Mouse (Mus musculus): ENCODE results near the gene Tspan10. TPM values are rescaled to one million over a fixed set of nuclear protein-coding genes. Genes with fewer than 3 reads are reported as not detected.

Tspan10 gene
- polyA plus RNA-seq (2014; fragmentation: Illumina TruSeq; extraction: RNeasy Lipid Tissue Mini Kit (QIAGEN cat#74804); ENCODE audit: low read depth, low replicate concordance) = not detected

DNA sequence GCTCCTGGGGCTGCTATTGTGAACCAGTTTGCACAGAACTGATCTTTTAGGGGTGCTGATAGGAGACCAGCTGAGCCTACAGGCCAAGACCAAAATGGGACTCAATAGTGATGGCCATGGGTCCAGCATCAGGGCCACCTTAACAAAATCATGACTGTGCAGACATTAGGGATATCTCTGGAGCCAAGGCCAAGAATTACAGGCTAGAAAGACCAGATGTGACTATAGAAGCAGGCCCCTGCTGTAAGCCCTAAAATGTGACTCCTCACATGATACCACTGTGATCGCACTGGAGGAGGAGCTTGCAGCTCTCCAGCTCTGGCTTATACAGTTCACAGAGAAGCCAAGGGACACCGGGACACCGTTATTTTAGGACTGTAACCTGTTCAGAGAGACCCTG is at the start of gene Tspan10:
Tspan10 (plus strand) TSS at position 301 of the 400 bp plus-strand sequence.

DNA sequence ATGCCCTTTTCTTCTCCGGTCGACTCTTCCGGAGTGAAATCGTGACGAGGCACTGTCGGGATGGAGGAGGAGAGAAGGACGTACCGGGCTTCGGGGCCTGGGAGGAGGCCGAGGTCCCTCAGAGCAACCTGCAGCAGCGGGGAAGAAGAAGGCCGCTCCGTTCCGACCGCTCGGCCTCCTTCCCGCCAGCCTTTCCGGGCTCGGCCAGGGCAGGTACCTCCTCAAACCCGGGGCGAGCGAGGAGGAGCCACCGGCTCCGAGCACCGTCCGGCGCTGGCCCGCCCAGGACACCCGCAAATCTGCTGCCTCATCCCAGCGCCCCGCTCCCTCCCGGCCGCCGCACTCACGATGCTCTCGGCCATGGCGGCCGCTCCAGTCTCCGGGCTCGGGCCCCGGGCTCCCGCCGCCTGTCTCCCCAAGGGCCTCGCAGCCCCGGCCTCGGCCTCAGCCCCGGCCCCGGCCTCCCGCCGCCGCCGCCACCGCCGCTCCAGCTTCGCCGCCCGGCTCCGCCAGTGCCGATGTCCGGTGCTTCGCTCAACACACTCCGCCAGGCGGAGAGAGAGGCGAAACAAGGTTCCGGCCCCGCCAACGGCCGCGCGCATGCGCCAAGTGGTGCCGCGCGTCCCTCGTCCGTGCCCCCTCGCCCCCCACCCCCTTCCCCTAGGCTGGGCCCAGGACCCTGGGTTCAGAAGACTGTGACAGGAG is 5.1 kb upstream of the Tspan10 start, which contains the start of gene Nploc4:
Nploc4 (minus strand) TSS at position 557 of the 705 bp plus-strand sequence.

DNA sequence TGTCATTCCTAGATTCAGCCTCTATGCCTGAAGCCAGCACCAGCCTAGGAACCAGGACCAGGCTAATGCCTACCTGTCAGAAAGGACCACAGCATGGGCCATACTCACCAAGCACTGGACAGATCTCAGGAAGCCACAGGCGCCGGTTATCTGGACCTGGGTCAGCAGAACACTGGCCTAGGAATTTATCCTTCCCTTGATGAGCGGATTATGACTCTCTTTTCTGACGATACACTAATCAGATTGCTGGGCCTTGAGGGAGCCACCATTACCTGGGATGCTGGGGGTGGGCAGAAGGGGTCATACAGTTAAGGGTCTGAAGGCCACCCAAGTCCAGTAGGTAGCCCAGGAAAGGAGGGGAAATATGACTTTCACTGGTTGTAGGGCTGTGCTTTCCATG is 10.9 kb downstream of the Tspan10 start, which contains the start of gene Pde6g:
Pde6g (minus strand) TSS at position 195 of the 400 bp plus-strand sequence.

DNA sequence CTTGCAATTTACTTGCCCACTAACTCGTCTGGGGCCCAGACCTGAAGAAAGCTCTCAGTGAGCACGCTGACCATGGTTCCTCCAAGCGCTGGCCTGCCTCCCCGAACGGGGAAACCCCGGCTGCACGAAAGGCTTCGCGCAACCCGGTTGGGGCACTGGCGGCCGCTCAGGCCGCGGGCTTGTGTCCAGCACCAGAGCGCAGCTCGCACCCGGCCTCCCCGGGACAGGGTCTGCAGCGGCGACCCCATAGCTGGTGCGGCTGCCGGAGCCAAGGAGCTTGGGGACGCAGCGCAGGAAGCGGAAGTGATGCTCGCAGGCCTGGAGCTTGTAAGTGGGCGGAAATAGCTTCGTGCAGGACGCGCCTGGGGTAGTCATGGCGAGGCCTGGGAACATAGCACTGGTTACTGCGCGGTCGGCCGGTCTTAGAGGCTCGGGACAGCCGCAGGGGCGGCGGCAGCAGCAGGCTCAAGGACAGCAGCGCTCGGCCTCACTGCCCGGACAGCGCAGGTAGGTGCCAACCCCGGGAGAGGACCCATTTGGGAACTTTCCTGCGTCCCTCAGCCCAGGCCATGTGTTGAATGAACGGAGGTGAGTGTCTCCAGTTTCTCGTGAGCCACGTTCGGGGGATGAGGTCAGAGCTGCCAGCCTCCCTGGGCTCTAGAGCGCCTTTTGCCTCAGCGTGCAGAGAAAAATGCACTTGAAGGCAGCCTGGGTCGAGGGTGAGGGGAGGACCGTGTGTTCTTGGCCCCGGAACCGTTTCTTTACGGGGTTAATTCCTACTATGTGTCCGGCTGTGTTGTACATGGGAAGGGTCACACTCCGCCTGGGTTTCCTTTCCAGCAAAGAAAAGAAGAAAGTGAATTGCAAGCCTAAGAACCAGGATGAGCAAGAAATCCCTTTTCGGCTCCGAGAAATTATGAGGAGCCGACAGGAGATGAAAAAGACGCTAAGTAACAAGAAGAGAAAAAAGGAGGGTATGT is 15.6 kb downstream of the Tspan10 start, which contains the start of the genes Oxld1 and Ccdc137:
Oxld1 (minus strand) TSS at position 297 of the 980 bp plus-strand sequence.
Ccdc137 (plus strand) TSS at position 344 of the 980 bp plus-strand sequence.

DNA sequence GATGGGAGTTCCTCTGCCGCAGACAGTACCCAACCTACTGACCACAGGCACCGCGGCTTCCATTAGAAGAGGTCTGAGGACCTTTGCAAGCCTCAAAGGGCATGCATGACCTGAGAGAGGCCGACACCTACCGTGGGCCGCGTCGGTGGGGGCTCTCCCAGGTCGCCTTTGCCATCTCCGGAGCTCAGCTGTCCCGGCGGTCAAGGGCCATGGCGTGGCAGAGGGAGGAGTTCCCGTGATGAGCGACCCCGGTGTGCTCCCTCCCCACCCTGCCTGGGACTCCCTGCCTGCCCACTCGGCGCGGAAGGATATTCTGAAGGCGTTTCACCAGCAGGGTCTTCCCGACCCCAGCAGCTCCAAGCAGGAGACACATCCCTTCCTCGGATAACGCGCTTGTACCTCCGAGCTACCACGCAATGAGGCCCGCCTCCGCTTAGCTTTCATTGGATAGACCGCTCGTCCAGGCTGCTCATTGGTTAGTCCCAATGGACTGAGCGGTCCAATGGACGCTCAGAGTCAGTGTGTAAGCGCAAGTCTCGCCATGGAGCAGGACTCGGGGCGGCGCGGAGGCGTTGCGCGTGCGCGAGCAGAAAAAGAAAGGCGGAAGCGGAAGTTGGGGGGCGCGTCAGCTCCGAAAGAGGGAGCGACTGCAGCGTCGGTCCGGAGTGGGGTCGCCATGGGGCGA is 24.7 kb downstream of the Tspan10 start, which contains the start of gene Arl16:
Arl16 (minus strand) TSS at position 557 of the 685 bp plus-strand sequence.

DNA sequence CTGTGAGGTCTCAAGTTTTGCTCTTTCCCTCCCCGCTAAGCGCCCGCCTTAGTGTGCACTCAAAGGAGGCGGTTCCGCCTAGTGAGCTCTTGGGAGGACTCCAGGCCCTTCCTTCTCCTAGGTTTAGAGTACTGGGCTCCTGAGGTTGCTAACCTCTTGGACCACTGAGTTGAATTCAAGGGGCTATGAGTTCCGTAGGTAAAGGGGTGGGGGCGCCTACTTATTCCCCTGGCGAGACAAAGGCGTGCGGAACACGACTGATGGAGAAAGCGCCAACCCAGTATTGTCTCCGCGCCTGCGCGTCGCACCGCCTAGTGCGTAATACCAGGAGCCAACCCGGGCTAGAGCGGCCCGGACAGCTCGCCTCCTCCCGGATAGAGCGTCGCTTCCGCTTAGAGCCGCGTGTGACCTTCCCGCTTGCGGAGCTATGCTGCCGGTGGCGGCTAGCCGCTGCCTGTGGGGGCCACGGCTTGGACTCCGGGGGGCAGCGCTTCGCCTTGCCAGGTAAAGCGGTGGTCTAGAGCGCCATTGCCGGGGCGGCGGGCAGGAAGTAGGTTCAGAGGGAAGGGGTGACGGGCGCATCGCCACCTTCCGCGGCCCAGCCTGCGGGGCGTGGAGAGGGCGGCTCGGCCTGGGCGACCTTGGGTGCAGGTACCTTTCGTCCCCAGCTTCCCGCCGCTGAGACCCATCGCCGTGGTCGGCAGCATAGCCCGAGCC is 42.0 kb downstream of the Tspan10 start, which contains the start of gene Mrpl12:
Mrpl12 (plus strand) TSS at position 349 of the 717 bp plus-strand sequence.

DNA sequence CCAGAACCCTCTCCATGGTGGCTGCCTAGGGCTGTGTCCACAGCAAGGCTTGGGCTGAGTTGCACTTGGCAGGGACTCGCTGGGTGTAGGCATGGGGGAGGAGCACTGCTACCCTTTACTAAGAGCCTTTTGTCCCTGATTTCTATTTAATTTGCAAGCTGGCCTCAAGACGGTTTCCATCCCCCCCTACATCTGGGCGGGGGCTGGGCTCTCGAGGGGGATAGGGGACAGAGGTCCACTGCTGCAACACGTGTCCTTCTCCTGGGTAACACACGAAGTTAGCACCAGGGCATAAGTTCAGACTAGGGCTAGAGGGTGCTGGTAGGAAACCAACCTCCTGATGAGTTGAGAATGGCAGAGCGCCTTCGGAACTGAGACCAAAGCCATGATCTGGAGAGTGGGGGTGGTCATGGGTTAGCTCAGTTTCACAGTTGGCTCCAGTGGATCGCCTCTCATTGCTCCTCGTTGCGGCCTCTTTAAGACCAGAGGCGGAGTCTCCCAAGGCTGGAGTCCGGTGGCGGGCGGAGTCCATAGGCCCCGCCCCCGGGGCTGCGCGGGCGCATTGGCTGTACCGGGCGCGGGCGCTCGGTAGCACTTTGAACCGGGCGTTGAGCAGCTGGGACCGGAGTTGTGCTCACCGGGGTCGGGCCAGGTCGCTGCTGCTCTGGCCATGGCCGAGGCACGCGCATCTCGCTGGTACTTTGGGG is 49.0 kb downstream of the Tspan10 start, which contains the start of gene Slc25a10:
Slc25a10 (plus strand) TSS at position 524 of the 707 bp plus-strand sequence.

Other genes with a start within 250 kb of the Tspan10 start
- 10.2 TPM for gene Bahcc1, start 209.7 kb upstream of the Tspan10 start, polyA plus RNA-seq (2014; fragmentation: Illumina TruSeq; extraction: RNeasy Lipid Tissue Mini Kit (QIAGEN cat#74804); ENCODE audit: low read depth, low replicate concordance)
- 1,201 TPM for gene Actg1, start 94.1 kb upstream of the Tspan10 start, polyA plus RNA-seq (2014; fragmentation: Illumina TruSeq; extraction: RNeasy Lipid Tissue Mini Kit (QIAGEN cat#74804); ENCODE audit: low read depth, low replicate concordance)
- gene Fscn2, start 81.1 kb upstream of the Tspan10 start, polyA plus RNA-seq (2014; fragmentation: Illumina TruSeq; extraction: RNeasy Lipid Tissue Mini Kit (QIAGEN cat#74804); ENCODE audit: low read depth, low replicate concordance) = 0.92 TPM
- gene Faap100, start 63.9 kb upstream of the Tspan10 start, polyA plus RNA-seq (2014; fragmentation: Illumina TruSeq; extraction: RNeasy Lipid Tissue Mini Kit (QIAGEN cat#74804); ENCODE audit: low read depth, low replicate concordance) = 9.8 TPM
- 50.3 TPM for gene Nploc4, start 4.9 kb upstream of the Tspan10 start, polyA plus RNA-seq (2014; fragmentation: Illumina TruSeq; extraction: RNeasy Lipid Tissue Mini Kit (QIAGEN cat#74804); ENCODE audit: low read depth, low replicate concordance)
- gene Pde6g, start 10.9 kb downstream of the Tspan10 start, polyA plus RNA-seq (2014; fragmentation: Illumina TruSeq; extraction: RNeasy Lipid Tissue Mini Kit (QIAGEN cat#74804); ENCODE audit: low read depth, low replicate concordance) = 0.65 TPM
- gene Oxld1, start 15.4 kb downstream of the Tspan10 start, polyA plus RNA-seq (2014; fragmentation: Illumina TruSeq; extraction: RNeasy Lipid Tissue Mini Kit (QIAGEN cat#74804); ENCODE audit: low read depth, low replicate concordance) = 20.5 TPM
- gene Ccdc137, start 15.5 kb downstream of the Tspan10 start, polyA plus RNA-seq (2014; fragmentation: Illumina TruSeq; extraction: RNeasy Lipid Tissue Mini Kit (QIAGEN cat#74804); ENCODE audit: low read depth, low replicate concordance) = 18.3 TPM
- gene Arl16, start 25.0 kb downstream of the Tspan10 start, polyA plus RNA-seq (2014; fragmentation: Illumina TruSeq; extraction: RNeasy Lipid Tissue Mini Kit (QIAGEN cat#74804); ENCODE audit: low read depth, low replicate concordance) = 23.1 TPM
- 58.6 TPM for gene Mrpl12, start 42.0 kb downstream of the Tspan10 start, polyA plus RNA-seq (2014; fragmentation: Illumina TruSeq; extraction: RNeasy Lipid Tissue Mini Kit (QIAGEN cat#74804); ENCODE audit: low read depth, low replicate concordance)
- gene Slc25a10, start 49.2 kb downstream of the Tspan10 start, polyA plus RNA-seq (2014; fragmentation: Illumina TruSeq; extraction: RNeasy Lipid Tissue Mini Kit (QIAGEN cat#74804); ENCODE audit: low read depth, low replicate concordance) = 127 TPM
- gene Gcgr, start 88.1 kb downstream of the Tspan10 start, polyA plus RNA-seq (2014; fragmentation: Illumina TruSeq; extraction: RNeasy Lipid Tissue Mini Kit (QIAGEN cat#74804); ENCODE audit: low read depth, low replicate concordance) = 0.86 TPM
- gene Mcrip1, start 107.1 kb downstream of the Tspan10 start, polyA plus RNA-seq (2014; fragmentation: Illumina TruSeq; extraction: RNeasy Lipid Tissue Mini Kit (QIAGEN cat#74804); ENCODE audit: low read depth, low replicate concordance) = 110 TPM
- not detected for gene Ppp1r27, start 108.5 kb downstream of the Tspan10 start, polyA plus RNA-seq (2014; fragmentation: Illumina TruSeq; extraction: RNeasy Lipid Tissue Mini Kit (QIAGEN cat#74804); ENCODE audit: low read depth, low replicate concordance)
- gene P4hb, start 130.6 kb downstream of the Tspan10 start, polyA plus RNA-seq (2014; fragmentation: Illumina TruSeq; extraction: RNeasy Lipid Tissue Mini Kit (QIAGEN cat#74804); ENCODE audit: low read depth, low replicate concordance) = 519 TPM
- 356 TPM for gene Arhgdia, start 139.0 kb downstream of the Tspan10 start, polyA plus RNA-seq (2014; fragmentation: Illumina TruSeq; extraction: RNeasy Lipid Tissue Mini Kit (QIAGEN cat#74804); ENCODE audit: low read depth, low replicate concordance)
- 39.4 TPM for gene Alyref, start 155.7 kb downstream of the Tspan10 start, polyA plus RNA-seq (2014; fragmentation: Illumina TruSeq; extraction: RNeasy Lipid Tissue Mini Kit (QIAGEN cat#74804); ENCODE audit: low read depth, low replicate concordance)
- gene Anapc11, start 155.8 kb downstream of the Tspan10 start, polyA plus RNA-seq (2014; fragmentation: Illumina TruSeq; extraction: RNeasy Lipid Tissue Mini Kit (QIAGEN cat#74804); ENCODE audit: low read depth, low replicate concordance) = 47.3 TPM
- not detected for gene Npb, start 165.8 kb downstream of the Tspan10 start, polyA plus RNA-seq (2014; fragmentation: Illumina TruSeq; extraction: RNeasy Lipid Tissue Mini Kit (QIAGEN cat#74804); ENCODE audit: low read depth, low replicate concordance)
- gene Pcyt2, start 175.3 kb downstream of the Tspan10 start, polyA plus RNA-seq (2014; fragmentation: Illumina TruSeq; extraction: RNeasy Lipid Tissue Mini Kit (QIAGEN cat#74804); ENCODE audit: low read depth, low replicate concordance) = 83.9 TPM
- 40.4 TPM for gene Sirt7, start 182.6 kb downstream of the Tspan10 start, polyA plus RNA-seq (2014; fragmentation: Illumina TruSeq; extraction: RNeasy Lipid Tissue Mini Kit (QIAGEN cat#74804); ENCODE audit: low read depth, low replicate concordance)
- gene Mafg, start 191.0 kb downstream of the Tspan10 start, polyA plus RNA-seq (2014; fragmentation: Illumina TruSeq; extraction: RNeasy Lipid Tissue Mini Kit (QIAGEN cat#74804); ENCODE audit: low read depth, low replicate concordance) = 66.7 TPM
- gene Pycr1, start 201.1 kb downstream of the Tspan10 start, polyA plus RNA-seq (2014; fragmentation: Illumina TruSeq; extraction: RNeasy Lipid Tissue Mini Kit (QIAGEN cat#74804); ENCODE audit: low read depth, low replicate concordance) = 4.0 TPM
- gene Myadml2, start 205.5 kb downstream of the Tspan10 start, polyA plus RNA-seq (2014; fragmentation: Illumina TruSeq; extraction: RNeasy Lipid Tissue Mini Kit (QIAGEN cat#74804); ENCODE audit: low read depth, low replicate concordance) = not detected
- 4.7 TPM for gene Notum, start 218.5 kb downstream of the Tspan10 start, polyA plus RNA-seq (2014; fragmentation: Illumina TruSeq; extraction: RNeasy Lipid Tissue Mini Kit (QIAGEN cat#74804); ENCODE audit: low read depth, low replicate concordance)
- gene Aspscr1, start 230.3 kb downstream of the Tspan10 start, polyA plus RNA-seq (2014; fragmentation: Illumina TruSeq; extraction: RNeasy Lipid Tissue Mini Kit (QIAGEN cat#74804); ENCODE audit: low read depth, low replicate concordance) = 76.1 TPM

All from adipose tissue, adult 10 weeks (tissue).